Mouse (Mus musculus) intestine, embryonic 14.5 days (tissue): ENCODE measurements around the gene Vsir. TPM values are rescaled to one million over a fixed set of nuclear protein-coding genes. Genes with fewer than 3 reads are reported as not detected.

Source experiments
- ATAC-seq: fragments of 200-750 bp; cut with Nextera tagmentation; replicated peaks from 2 replicates; pipeline ENCODE4 v1.8.0; 2017; ENCODE audit warnings: low read depth, moderate number of reproducible peaks, moderate TSS enrichment, moderate library complexity; ENCODE audit not compliant: low FRiP score, low TSS enrichment
- DNase-seq: peaks from one replicate; pipeline ENCODE4 v3.0.0-alpha.2; 2018; ENCODE audit warnings: low spot score
- H3K27ac ChIP-seq: fragments of 300-500 bp; sonication (generic); 2 replicates; pipeline ENCODE4 v1.5.1; 2014; ENCODE audit warnings: low read depth, mild to moderate bottlenecking, control low read depth
- H3K27me3 ChIP-seq: fragments of 300-500 bp; sonication (generic); replicated peaks from 2 replicates; pipeline ENCODE4 v1.6.1; 2014; ENCODE audit warnings: low read length, control low read depth; ENCODE audit not compliant: control insufficient read depth, insufficient read depth
- H3K36me3 ChIP-seq: fragments of 300-500 bp; sonication (generic); 2 replicates; pipeline ENCODE4 v1.6.1; 2014; ENCODE audit warnings: low read length, control low read depth; ENCODE audit not compliant: control insufficient read depth, insufficient read depth
- H3K4me1 ChIP-seq: fragments of 300-500 bp; sonication (generic); replicated peaks from 2 replicates; pipeline ENCODE4 v1.6.1; 2014; ENCODE audit warnings: low read length, control low read depth, mixed read lengths; ENCODE audit not compliant: control insufficient read depth, insufficient read depth
- H3K4me2 ChIP-seq: fragments of 300-500 bp; sonication (generic); 2 replicates; pipeline ENCODE4 v1.6.1; 2014; ENCODE audit warnings: low read length
- H3K4me3 ChIP-seq: fragments of 300-500 bp; sonication (generic); 2 replicates; pipeline ENCODE4 v1.5.1; 2014; ENCODE audit warnings: low read depth, low read length, control low read depth, mixed read lengths
- H3K9ac ChIP-seq: fragments of 300-500 bp; sonication (generic); 2 replicates; pipeline ENCODE4 v1.6.1; 2014; ENCODE audit warnings: mild to moderate bottlenecking, low read length
- H3K9me3 ChIP-seq: fragments of 300-500 bp; sonication (generic); 2 replicates; pipeline ENCODE4 v1.6.1; 2016; ENCODE audit warnings: low read length, control low read depth; ENCODE audit not compliant: control insufficient read depth
- WGBS: fragments of 180-500 bp; shearing (Covaris S2); extraction: QIAGEN DNeasy Blood & Tissue Kit; methylation state at CpG from one replicate; pipeline ENCODE4 v1.1.7; 2014; 5-methylcytosine and 5-hydroxymethylcytosine counted together
- polyA plus RNA-seq: library from polyadenylated mRNA; unstranded; fragments of >200 nt; fragmentation: Nextera tagmentation; extraction: Ambion mirVana; gene quantifications from 2 replicates; pipeline ENCODE4 v1.2.1, GENCODE M21; 2014

The Vsir gene
- polyA plus RNA-seq, 1 experiment from 2014 or later, result 6.1 TPM

- Histone ChIP-seq H3K4me3 (no peak overlapping the region), H3K27ac (peak overlapping the region; percentile 2; the same call in 1 of the 2 replicates)
Observed at GRCm38 (mm10) chr10:60334583-60334982, 12.1 kb upstream of the Vsir start.

GRCm38 (mm10) chr10:60335021-60335420, 11.6 kb upstream of the Vsir start:
- no peaks in the 10 kb centered on the region for H3K4me1 ChIP-seq
- H3K9me3 ChIP-seq, result no peaks in the 10 kb centered on the region
- no peaks in the 10 kb centered on the region for H3K36me3 ChIP-seq
- no peak overlapping the region for H3K4me3 ChIP-seq
- no peak for ATAC-seq
- 93% methylated on average over 4 of the region's 4 CpGs for WGBS
- no peak overlapping the region for H3K9ac ChIP-seq
- no peak overlapping the region for H3K27ac ChIP-seq
- no peak for DNase-seq
- no peaks in the 10 kb centered on the region for H3K27me3 ChIP-seq
- no peak overlapping the region for H3K4me2 ChIP-seq

More at GRCm38 (mm10) chr10:60334583-60334982, 12.1 kb upstream of the Vsir start:
- no peaks in the 10 kb centered on the region for H3K9me3 ChIP-seq
- peak; percentile 57 for DNase-seq
- no peaks in the 10 kb centered on the region for H3K27me3 ChIP-seq
- WGBS, result 64% methylated on average over 7 of the region's 7 CpGs
- no peak overlapping the region for H3K9ac ChIP-seq
- peak; percentile 71; the same call in 1 of the 2 replicates for ATAC-seq
- H3K36me3 ChIP-seq, result no peaks in the 10 kb centered on the region
- 0 out of 2 replicates have a peak, but pooled peaks cover 3% of the 10 kb centered on the region for H3K4me1 ChIP-seq
- H3K4me2 ChIP-seq, result no peak overlapping the region

- H3K27me3 ChIP-seq, result no peaks in the 10 kb centered on the region
- H3K4me3 ChIP-seq, result no peak overlapping the region
- no peak for ATAC-seq
- no peak overlapping the region for H3K9ac ChIP-seq
- 77% methylated on average over 9 of the region's 9 CpGs for WGBS
- no peaks in the 10 kb centered on the region for H3K36me3 ChIP-seq
- no peak overlapping the region for H3K4me2 ChIP-seq
- DNase-seq, result no peak
- no peaks in the 10 kb centered on the region for H3K9me3 ChIP-seq
- H3K4me1 ChIP-seq, result peaks cover 4% of the 10 kb centered on the region
- H3K27ac ChIP-seq, result no peak overlapping the region
Observed at GRCm38 (mm10) chr10:60341528-60341927, 5.1 kb upstream of the Vsir start.

DNA sequence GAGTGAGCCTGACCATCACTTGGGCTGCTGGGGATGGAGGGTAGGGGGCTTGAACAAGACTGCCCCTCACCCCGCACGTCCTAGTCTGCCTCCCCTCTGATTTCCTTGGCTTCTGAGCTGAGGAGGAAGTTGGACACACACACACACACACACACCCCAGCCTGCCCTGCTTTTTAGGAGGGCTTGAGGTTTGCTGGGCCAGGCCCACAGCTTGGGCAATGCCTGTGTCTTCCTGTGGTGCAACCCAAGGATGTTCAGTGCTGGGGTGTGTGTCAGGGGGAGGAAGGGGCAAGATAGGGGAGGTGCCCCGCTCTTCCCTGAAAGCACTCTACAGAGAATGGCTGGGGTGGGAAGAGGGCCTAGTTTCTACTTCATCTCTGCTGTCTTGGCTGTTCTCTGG, 2.5 kb upstream of the Vsir start:
- 76% methylated on average over 3 of the region's 3 CpGs for WGBS

GRCm38 (mm10) chr10:60346056-60346455, 595 bp upstream of the Vsir start:
- peak overlapping the region; percentile 68 for H3K4me2 ChIP-seq
- peaks cover 45% of the 10 kb centered on the region for H3K4me1 ChIP-seq
- H3K9ac ChIP-seq, result no peak overlapping the region
- H3K27ac ChIP-seq, result 0 out of 2 replicates have a peak overlapping the region, but pooled peaks have one; percentile 64
- no peaks in the 10 kb centered on the region for H3K9me3 ChIP-seq
- WGBS, result 87% methylated on average over 4 of the region's 4 CpGs
- no peaks in the 10 kb centered on the region for H3K36me3 ChIP-seq
- ATAC-seq (no peak), DNase-seq (no peak)
- H3K4me3 ChIP-seq, result no peak overlapping the region
- no peaks in the 10 kb centered on the region for H3K27me3 ChIP-seq

More for the DNA sequence above, 2.5 kb upstream of the Vsir start:
- no peaks in the 10 kb centered on the region for H3K9me3 ChIP-seq
- DNase-seq, result no peak
- H3K4me2 ChIP-seq, result no peak overlapping the region
- no peaks in the 10 kb centered on the region for H3K36me3 ChIP-seq
- no peak overlapping the region for H3K4me3 ChIP-seq
- no peak overlapping the region for H3K27ac ChIP-seq
- ATAC-seq, result no peak
- no peaks in the 10 kb centered on the region for H3K27me3 ChIP-seq
- peaks cover 27% of the 10 kb centered on the region for H3K4me1 ChIP-seq
- H3K9ac ChIP-seq, result no peak overlapping the region

DNA sequence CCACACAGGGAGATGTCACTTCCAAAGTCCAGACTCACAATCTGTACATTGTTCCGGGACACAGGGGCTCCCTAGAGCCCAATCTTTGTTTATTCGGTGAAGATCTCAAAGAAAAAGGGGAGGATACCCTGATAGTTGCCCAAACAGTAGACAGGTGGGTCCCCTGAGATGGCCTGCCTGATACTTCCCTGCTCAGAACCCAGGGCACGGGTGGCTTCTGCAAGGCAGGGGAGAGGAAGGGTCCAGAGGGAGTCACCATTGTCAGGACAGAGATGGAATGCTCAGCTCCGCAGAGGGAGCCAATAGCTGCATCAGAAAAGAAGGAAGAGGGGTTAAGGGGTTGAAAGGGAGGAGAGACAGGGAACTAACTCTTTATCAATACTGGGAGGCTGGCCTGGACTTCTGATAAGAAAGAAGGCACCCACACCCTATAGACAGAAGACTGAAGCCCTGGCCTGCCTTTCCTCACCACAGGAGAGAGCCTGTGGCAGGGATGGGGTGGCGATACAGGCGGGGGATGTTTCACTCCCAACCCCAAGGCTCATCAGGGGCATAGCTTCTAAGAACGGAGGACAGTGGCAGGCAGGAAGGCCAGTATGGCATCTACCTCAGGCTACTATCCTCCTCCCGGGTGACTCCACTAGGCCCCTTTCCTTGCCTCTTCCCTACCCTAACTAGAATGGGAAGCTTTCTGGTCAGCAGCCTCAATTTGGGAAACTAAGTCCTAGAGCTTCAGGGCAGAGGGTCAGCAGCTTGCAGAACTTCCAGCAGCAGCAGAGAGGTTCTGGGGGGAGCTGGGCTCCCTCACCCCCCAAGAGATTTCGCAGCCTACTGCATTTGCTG, 1.3 kb downstream of the Vsir start:
- peak overlapping the region; percentile 47 for H3K4me3 ChIP-seq
- peaks cover 64% of the 10 kb centered on the region for H3K4me1 ChIP-seq
- WGBS, result 46% methylated on average over 9 of the region's 9 CpGs
- no peak overlapping the region for H3K27ac ChIP-seq
- peak overlapping the region; percentile 55; the same call in 1 of the 2 replicates for H3K9ac ChIP-seq
- no peaks in the 10 kb centered on the region for H3K36me3 ChIP-seq
- H3K4me2 ChIP-seq, result peak overlapping the region; percentile 68
- H3K9me3 ChIP-seq, result no peaks in the 10 kb centered on the region
- ATAC-seq (no peak), DNase-seq (no peak)
- no peaks in the 10 kb centered on the region for H3K27me3 ChIP-seq

DNA sequence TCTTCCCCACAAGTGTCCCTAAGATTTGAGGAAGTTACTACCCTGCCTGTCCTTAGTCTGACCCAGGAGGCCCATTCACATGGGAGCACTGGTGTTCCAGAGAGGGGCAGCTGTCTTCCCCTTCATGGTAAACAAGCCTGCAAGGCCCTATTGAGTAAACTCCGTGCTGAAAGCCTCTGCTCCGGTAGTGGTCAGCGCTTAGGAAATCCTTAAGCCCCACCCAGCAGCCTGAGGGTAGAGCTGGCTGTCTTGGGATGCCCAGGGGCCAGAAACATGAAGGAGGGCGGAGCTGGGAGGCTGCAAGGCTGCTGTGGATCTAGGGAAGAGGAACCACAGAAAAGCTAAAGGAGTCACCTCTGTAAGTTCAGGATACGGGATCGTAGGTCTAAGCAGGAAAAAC, 2.4 kb downstream of the Vsir start:
- Histone ChIP-seq H3K9ac (no peak overlapping the region), H3K36me3 (no peaks in the 10 kb centered on the region), H3K4me3 (no peak overlapping the region), H3K27ac (peak overlapping the region; percentile 97), H3K4me2 (peak overlapping the region; percentile 68), H3K9me3 (no peaks in the 10 kb centered on the region), H3K27me3 (no peaks in the 10 kb centered on the region), H3K4me1 (peaks cover 75% of the 10 kb centered on the region)
- ATAC-seq, result no peak
- no peak for DNase-seq
- WGBS, result 32% methylated on average over 6 of the region's 6 CpGs

- ATAC-seq, result no peak
- H3K4me2 ChIP-seq, result peak overlapping the region; percentile 68
Observed at GRCm38 (mm10) chr10:60349644-60350043, 3.0 kb downstream of the Vsir start.

More at GRCm38 (mm10) chr10:60349644-60350043, 3.0 kb downstream of the Vsir start:
- H3K4me1 ChIP-seq, result peaks cover 77% of the 10 kb centered on the region
- H3K36me3 ChIP-seq, result no peaks in the 10 kb centered on the region
- no peak for DNase-seq
- no peak overlapping the region for H3K4me3 ChIP-seq
- H3K9ac ChIP-seq, result no peak overlapping the region
- H3K27me3 ChIP-seq, result no peaks in the 10 kb centered on the region
- no peaks in the 10 kb centered on the region for H3K9me3 ChIP-seq
- H3K27ac ChIP-seq, result peak overlapping the region; percentile 97
- WGBS, result 81% methylated on average over 5 of the region's 5 CpGs
